Mouse (Mus musculus): ENCODE data around the gene Olfr1394.

GRCm38 (mm10) chr11:49205080-49205590, 51.0 kb downstream of the Olfr1394 start:
- TF ChIP-seq CTCF (IDR thresholded peaks at IDR 0.05; ENCODE audit: low read depth) = no peak
- no peak for TF ChIP-seq EP300 (IDR thresholded peaks at IDR 0.05; ENCODE audit: low read depth)
